ENCODE assay signal across 8 mouse cellular contexts in the genomic region with DNA sequence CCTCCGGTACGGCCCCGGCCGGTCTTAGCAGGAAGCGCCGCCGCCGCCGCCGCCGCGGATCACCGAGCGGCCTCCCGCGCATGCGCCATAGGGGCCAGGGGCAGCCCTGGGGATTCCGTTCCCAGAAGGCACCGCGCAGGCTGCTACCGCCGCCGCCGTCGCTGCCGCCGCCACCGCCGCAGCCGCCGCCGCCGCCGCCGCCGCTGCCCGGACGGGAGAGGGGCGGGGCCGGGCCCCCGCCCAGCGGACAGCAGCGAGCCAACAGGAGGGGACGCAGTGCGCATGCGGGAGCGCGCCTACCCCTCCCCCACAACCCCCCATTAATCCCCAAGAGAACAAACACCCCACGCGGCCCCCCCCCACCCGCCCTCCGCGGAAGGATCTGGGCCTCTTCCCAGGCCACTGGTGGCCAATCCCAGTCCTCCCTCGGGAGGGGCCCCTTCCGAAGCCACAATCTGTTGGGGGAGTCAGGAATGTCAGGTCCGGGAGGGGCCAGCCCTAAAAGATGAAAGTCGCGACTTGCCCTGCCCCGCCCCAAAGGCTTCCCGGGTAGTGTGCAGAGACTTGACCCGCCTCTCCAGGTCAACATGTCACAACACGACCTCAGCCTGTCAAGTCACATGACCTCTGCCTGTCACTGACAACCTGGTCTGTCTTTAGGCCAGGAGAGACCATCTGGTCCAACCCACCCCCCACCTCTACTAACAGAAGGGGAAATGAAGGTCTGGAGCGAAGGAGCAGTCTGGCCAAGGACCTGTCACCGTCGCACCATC. TPM values are rescaled to one million over a fixed set of nuclear protein-coding genes. Genes with fewer than 3 reads are reported as not detected.
DNase-seq lines count a peak whose midpoint lies in the region; ATAC-seq and TF ChIP-seq lines count a peak whose summit lies in the region.

A gene (minus strand): TSS at position 219 of the 773 bp plus-strand sequence.

- DNase-seq in Patski (ENCODE audit: low read depth, low spot score) = peak; percentile 54
- DNase-seq in cerebellum, postnatal 14 days = peak; percentile 93
- DNase-seq in frontal cortex, postnatal 25 days (ENCODE audit: low spot score in 2 of 2) = peak; percentile 65 to 73
- peak; percentile 88 for DNase-seq in hindbrain, embryonic 14.5 days (ENCODE audit: low spot score)
- peak; percentile 82 to 86 for DNase-seq in left cerebral cortex, adult 18-20 months (ENCODE audit: low spot score in 2 of 2)
- DNase-seq in right cerebral cortex, adult 18-20 months = peak; percentile 88
- DNase-seq in urinary bladder, postnatal 10 days (ENCODE audit: low spot score) = peak; percentile 63

- H3K4me2 ChIP-seq in hindbrain, embryonic 14.5 days (replicated peaks) = peak within 1 kb of the TSS; percentile 92

- peak within 1 kb of the TSS; percentile 83 for H3K9ac ChIP-seq in hindbrain, embryonic 14.5 days

- in situ Hi-C loops in Patski (cut with MboI; ENCODE audit: low pct_unique_long_range_greater_than_20kb) = loop anchor here (25.0 kb wide), 2 partner anchors 373 to 748 kb away; a partner anchor contains a TSS

- peak; percentile 24 for ATAC-seq in Patski
- ATAC-seq in hindbrain, embryonic 14.5 days (ENCODE audit: low FRiP score) = peak; percentile 7; the same call in 1 of the 2 replicates

- peak within 1 kb of the TSS; percentile 78 for H3K4me3 ChIP-seq in hindbrain, embryonic 14.5 days (replicated peaks; ENCODE audit: low read length)
- peak within 1 kb of the TSS; percentile 82 for H3K4me3 ChIP-seq in macrophage (ENCODE audit: inconsistent target)

- peaks cover 41% of the 10 kb centered on the region for H3K36me3 ChIP-seq in hindbrain, embryonic 14.5 days (replicated peaks; ENCODE audit: control insufficient read depth, insufficient read depth)
- peaks cover 28% of the 10 kb centered on the region; the same call in 1 of the 2 replicates for H3K36me3 ChIP-seq in macrophage (ENCODE audit: inconsistent target)

- H3K79me2 ChIP-seq in macrophage (ENCODE audit: inconsistent target) = peaks cover 76% of the 10 kb centered on the region

- CTCF ChIA-PET in Patski (lab: Charles Lee) = no interaction called here

- H3K27ac ChIP-seq in hindbrain, embryonic 14.5 days = peak within 1 kb of the TSS; percentile 97
- peak within 1 kb of the TSS; percentile 99 for H3K27ac ChIP-seq in macrophage

- H3K4me1 ChIP-seq in hindbrain, embryonic 14.5 days (replicated peaks; ENCODE audit: control insufficient read depth, insufficient read depth, low read length) = peaks cover 46% of the 10 kb centered on the region

- TF ChIP-seq CTCF in Patski (IDR thresholded peaks at IDR 0.05) = no peak

- 1% methylated on average over 21 of the region's 65 CpGs for WGBS in hindbrain, embryonic 14.5 days
- 2% methylated on average over 42 of the region's 65 CpGs for WGBS in macrophage (ENCODE audit: missing documents)

- H3K27me3 ChIP-seq in Patski = no peaks in the 10 kb centered on the region
- no peaks in the 10 kb centered on the region for H3K27me3 ChIP-seq in hindbrain, embryonic 14.5 days (ENCODE audit: control insufficient read depth, insufficient read depth, low read length)

- POLR2A ChIA-PET in Patski (lab: Charles Lee) = interaction anchor here (0.7 to 2.5 kb wide), 6 partner anchors 8 to 123 kb away, joined by 3 to 11 read pairs (median 5); no protein-coding TSS in a partner anchor

- no peaks in the 10 kb centered on the region for H3K9me3 ChIP-seq in hindbrain, embryonic 14.5 days (ENCODE audit: control insufficient read depth, low read length)

RNA-seq across cellular contexts. Expression of the gene that starts here (rescaled TPM):
- polyA plus RNA-seq in Patski (2021) (55.1 TPM), macrophage (2018) (13.5 to 25.4 TPM (median 19.5 TPM) in 3 replicates)
- polyA plus RNA-seq in hindbrain, embryonic 14.5 days (2014; fragmentation: Nextera tagmentation; extraction: Ambion mirVana) = 16.2 and 20.0 TPM in 2 replicates
- total RNA-seq in left cerebral cortex, adult 18-20 months (2021) = 10 to 100 TPM; 43.5 to 46.3 TPM
- total RNA-seq in macrophage (2018; cell fraction: chromatin; rRNA removed) = 100 to 1,000 TPM in 25 of 26 experiments, 10 to 100 TPM in 1; 84.5 to 264 (median 195) TPM
- total RNA-seq in macrophage (2018; cell fraction: cytosol; rRNA removed) = 10 to 100 TPM; 24.6 to 53.2 (median 34.6) TPM
- total RNA-seq in macrophage (2018; cell fraction: nucleus; rRNA removed) = 100 to 1,000 TPM in 24 of 26 experiments, 10 to 100 TPM in 2; 88.1 to 233 (median 149) TPM

Comparison
In these comparisons a context has a peak if more than half of its experiments do, and no peak if none do; other contexts are left out.
1. Peak in every context shown above with its lines: DNase-seq, ATAC-seq, H3K4me3 ChIP-seq and H3K27ac ChIP-seq.